Mouse (Mus musculus) forebrain, embryonic 16.5 days (tissue): ENCODE results near the gene Fam53b. TPM values are rescaled to one million over a fixed set of nuclear protein-coding genes. Genes with fewer than 3 reads are reported as not detected.

Experiments used
- ATAC-seq: fragments of 200-750 bp; cut with Nextera tagmentation; 2 replicates; pipeline ENCODE4 v1.8.0; 2017; ENCODE audit warnings: mild to moderate bottlenecking, moderate library complexity
- H3K27ac ChIP-seq: fragments of 300-500 bp; sonication (generic); 2 replicates; pipeline ENCODE4 v1.5.1; 2014; ENCODE audit warnings: low read length, control low read depth
- H3K27me3 ChIP-seq: fragments of 300-500 bp; sonication (generic); replicated peaks from 2 replicates; pipeline ENCODE4 v1.6.1; 2014; ENCODE audit warnings: low read length; ENCODE audit not compliant: control insufficient read depth, insufficient read depth
- H3K36me3 ChIP-seq: fragments of 300-500 bp; sonication (generic); 2 replicates; pipeline ENCODE4 v1.6.1; 2014; ENCODE audit not compliant: control insufficient read depth, insufficient read depth
- H3K4me1 ChIP-seq: fragments of 300-500 bp; sonication (generic); replicated peaks from 2 replicates; pipeline ENCODE4 v1.6.1; 2014; ENCODE audit warnings: low read length; ENCODE audit not compliant: control insufficient read depth, insufficient read depth
- H3K4me2 ChIP-seq: fragments of 300-500 bp; sonication (generic); 2 replicates; pipeline ENCODE4 v1.6.1; 2014; ENCODE audit warnings: mild to moderate bottlenecking, low read length, control low read depth
- H3K4me3 ChIP-seq: fragments of 300-500 bp; sonication (generic); replicated peaks from 2 replicates; pipeline ENCODE4 v1.5.1; 2014; ENCODE audit warnings: mild to moderate bottlenecking, low read length, control low read depth
- H3K9ac ChIP-seq: fragments of 300-500 bp; sonication (generic); replicated peaks from 2 replicates; pipeline ENCODE4 v1.6.1; 2014; ENCODE audit warnings: low read depth, low read length, control low read depth
- H3K9me3 ChIP-seq: fragments of 300-500 bp; sonication (generic); 2 replicates; pipeline ENCODE4 v1.6.1; 2016; ENCODE audit warnings: low read length; ENCODE audit not compliant: control insufficient read depth
- WGBS: fragments of 180-500 bp; shearing (Covaris S2); extraction: QIAGEN DNeasy Blood & Tissue Kit; methylation state at CpG from one replicate; pipeline ENCODE4 v1.1.7; 2014; 5-methylcytosine and 5-hydroxymethylcytosine counted together
- polyA plus RNA-seq: library from polyadenylated mRNA; unstranded; fragments of >200 nt; fragmentation: Nextera tagmentation; extraction: Ambion mirVana; gene quantifications from 2 replicates; pipeline ENCODE4 v1.2.1, GENCODE M21; 2015

The Fam53b gene
- polyA plus RNA-seq, 1 experiment from 2014 or later, result 29.2 TPM

DNA sequence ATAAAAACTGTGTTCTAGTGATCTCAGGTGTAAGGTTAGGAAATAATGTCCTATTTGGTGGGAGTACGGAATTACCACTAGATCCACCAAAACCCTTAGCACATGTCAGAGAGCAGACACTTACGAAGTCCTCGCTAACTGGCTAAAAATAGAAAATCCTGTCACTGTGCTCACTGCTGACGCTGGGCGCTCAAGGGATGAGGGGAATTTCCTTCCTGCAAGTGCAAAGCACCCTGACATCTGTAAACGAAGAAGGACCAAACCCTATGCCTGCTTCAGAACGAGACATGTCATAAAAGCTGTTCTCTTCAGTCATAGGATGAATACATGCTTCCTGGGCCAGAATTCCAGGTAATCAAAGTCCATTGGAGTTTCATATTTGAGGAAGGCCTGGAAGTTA is 27.7 kb downstream of the Fam53b start:
- H3K4me1 ChIP-seq, result peaks cover 26% of the 10 kb centered on the region
- no peak overlapping the region for H3K4me2 ChIP-seq
- no peak for ATAC-seq
- no peak overlapping the region for H3K27ac ChIP-seq
- no peaks in the 10 kb centered on the region for H3K36me3 ChIP-seq
- H3K9ac ChIP-seq, result no peak overlapping the region
- no peak overlapping the region for H3K4me3 ChIP-seq
- 65% methylated on average over 7 of the region's 7 CpGs for WGBS
- H3K9me3 ChIP-seq, result no peaks in the 10 kb centered on the region
- no peaks in the 10 kb centered on the region for H3K27me3 ChIP-seq

DNA sequence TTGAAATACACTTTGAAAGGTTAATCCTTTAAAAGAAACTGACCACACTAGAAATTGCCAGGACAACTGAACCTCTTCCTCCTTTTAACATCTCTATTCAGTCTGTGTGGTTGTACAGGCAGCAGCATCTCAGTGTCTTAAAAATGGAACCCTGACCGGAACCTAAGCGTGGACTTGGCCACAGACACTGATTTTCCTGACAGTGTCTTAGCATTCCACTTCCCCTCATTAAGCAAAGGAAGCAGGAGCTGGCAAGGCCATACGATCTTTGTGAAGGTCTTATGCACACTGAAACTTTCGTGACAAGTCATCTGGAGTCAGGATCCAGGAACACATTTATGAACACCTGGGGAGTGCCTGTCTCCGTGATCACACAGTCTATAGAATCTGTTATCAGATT is 29.6 kb downstream of the Fam53b start:
- H3K4me3 ChIP-seq, result no peak overlapping the region
- H3K27ac ChIP-seq, result no peak overlapping the region
- H3K9ac ChIP-seq, result no peak overlapping the region
- no peaks in the 10 kb centered on the region for H3K9me3 ChIP-seq
- no peak for ATAC-seq
- H3K27me3 ChIP-seq, result no peaks in the 10 kb centered on the region
- no peak overlapping the region for H3K4me2 ChIP-seq
- WGBS, result 84% methylated on average over 5 of the region's 5 CpGs
- H3K4me1 ChIP-seq, result peaks cover 35% of the 10 kb centered on the region
- H3K36me3 ChIP-seq, result no peaks in the 10 kb centered on the region

DNA sequence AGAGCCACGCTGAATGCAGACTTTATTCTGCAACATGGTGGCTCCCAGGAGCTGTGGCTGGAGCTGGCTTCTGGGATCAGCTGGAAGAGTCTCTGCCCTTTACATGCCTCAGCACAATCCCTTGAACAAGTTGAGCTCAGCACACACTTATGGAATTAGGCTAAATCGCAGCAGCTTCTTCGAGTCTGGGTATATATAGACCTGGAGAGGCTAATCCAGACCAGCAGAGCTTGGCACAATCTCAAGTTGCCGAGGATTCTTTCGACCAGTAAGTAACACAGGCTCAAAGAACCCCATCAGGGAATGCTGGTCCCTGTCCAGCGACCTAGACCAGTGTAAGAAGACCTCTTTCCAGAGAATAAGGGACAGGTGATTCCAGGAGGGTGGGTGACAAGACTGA is 31.8 kb downstream of the Fam53b start:
- no peak overlapping the region for H3K9ac ChIP-seq
- no peaks in the 10 kb centered on the region for H3K27me3 ChIP-seq
- ATAC-seq, result peak; percentile 12; the same call in 1 of the 2 replicates
- H3K27ac ChIP-seq, result no peak overlapping the region; the same call in 1 of the 2 replicates
- no peaks in the 10 kb centered on the region for H3K36me3 ChIP-seq
- WGBS, result 46% methylated on average over 6 of the region's 6 CpGs
- peaks cover 35% of the 10 kb centered on the region for H3K4me1 ChIP-seq
- no peaks in the 10 kb centered on the region for H3K9me3 ChIP-seq
- no peak overlapping the region for H3K4me2 ChIP-seq
- no peak overlapping the region for H3K4me3 ChIP-seq

DNA sequence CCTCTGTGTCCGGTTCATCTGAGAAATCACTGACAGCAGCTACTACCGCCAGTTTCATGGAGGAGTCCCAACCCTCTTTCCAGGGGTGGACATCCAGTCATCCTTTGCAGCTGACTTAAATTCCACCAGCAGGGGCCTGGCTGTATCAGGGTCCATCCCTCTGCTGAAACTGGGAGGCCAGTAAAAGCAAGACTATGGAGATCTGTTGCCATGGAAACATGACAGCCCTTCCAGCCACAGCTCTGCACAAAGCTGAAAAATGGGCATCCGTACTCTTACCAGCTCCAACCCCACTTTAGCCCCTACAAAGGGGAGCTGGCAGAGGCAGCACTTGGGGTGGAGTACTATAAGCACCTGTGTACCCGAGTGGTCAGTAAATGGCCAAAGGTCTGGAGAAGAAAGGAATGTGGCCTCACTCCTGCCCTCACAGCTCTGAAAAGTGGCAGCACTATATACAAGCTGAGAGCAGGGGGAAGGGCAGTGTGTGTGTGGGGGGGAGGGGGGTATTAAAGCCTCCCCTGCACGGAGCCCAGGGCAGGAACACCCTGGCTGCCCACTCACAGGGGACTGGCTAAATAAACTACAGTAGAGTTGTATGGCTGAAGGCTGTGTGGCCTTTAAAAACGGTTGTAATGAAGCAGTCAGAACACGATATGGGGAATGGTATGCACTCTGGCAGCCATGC is 32.4 kb downstream of the Fam53b start:
- Histone ChIP-seq H3K4me1 (peaks cover 32% of the 10 kb centered on the region), H3K27me3 (no peaks in the 10 kb centered on the region), H3K36me3 (no peaks in the 10 kb centered on the region), H3K27ac (peak overlapping the region; percentile 50), H3K4me2 (no peak overlapping the region), H3K9ac (no peak overlapping the region), H3K4me3 (no peak overlapping the region), H3K9me3 (no peaks in the 10 kb centered on the region)
- peak; percentile 76 for ATAC-seq
- WGBS, result 15% methylated on average over 7 of the region's 7 CpGs

DNA sequence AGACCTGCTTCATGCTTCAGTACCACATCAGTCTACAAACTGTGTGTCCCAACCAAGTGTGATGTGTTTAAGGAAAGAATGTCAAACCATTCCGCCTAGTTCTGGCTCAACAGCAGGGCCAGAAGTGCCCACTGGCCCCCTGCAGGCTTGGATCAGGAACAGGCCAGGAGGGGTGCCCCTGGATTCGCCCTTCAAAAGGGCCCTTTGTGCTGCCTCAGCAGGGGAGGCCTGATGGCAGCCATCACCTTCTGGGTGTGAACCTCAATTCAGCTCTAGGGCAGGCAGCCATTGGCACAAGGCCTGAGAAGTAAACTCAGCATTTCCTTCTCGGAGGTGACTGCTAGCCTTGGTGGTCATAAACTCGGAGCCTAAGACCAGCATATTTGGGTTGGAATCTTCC is 33.1 kb downstream of the Fam53b start:
- Histone ChIP-seq H3K27me3 (no peaks in the 10 kb centered on the region), H3K27ac (peak overlapping the region; percentile 50), H3K9ac (no peak overlapping the region), H3K4me2 (no peak overlapping the region), H3K4me1 (peaks cover 25% of the 10 kb centered on the region), H3K9me3 (no peaks in the 10 kb centered on the region), H3K4me3 (no peak overlapping the region), H3K36me3 (no peaks in the 10 kb centered on the region)
- WGBS, result 17% methylated on average over 4 of the region's 4 CpGs
- ATAC-seq, result peak; percentile 64; the same call in 1 of the 2 replicates

DNA sequence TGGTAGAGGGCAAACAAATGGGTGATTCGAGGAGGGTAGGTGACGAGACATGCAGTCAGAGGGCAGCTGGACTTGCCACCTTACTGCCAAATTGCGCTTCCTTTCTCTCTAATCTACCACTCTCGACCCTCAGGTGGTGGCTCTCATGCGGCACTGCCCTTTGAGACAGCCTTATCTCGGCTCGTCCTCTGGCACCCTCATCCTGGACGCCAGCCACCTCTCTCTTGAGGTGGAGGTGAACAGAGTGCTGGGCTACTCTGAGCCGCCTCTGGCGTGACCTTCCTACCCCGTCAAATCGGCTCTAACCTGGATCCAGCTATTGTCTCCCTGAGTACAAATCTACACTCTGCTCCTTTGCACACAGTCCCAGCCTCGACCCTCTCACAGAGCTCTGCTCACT is 35.1 kb downstream of the Fam53b start:
- no peaks in the 10 kb centered on the region for H3K36me3 ChIP-seq
- H3K9ac ChIP-seq, result no peak overlapping the region
- WGBS, result 91% methylated on average over 13 of the region's 13 CpGs
- H3K27ac ChIP-seq, result no peak overlapping the region
- peaks cover 25% of the 10 kb centered on the region for H3K4me1 ChIP-seq
- ATAC-seq, result no peak
- H3K9me3 ChIP-seq, result no peaks in the 10 kb centered on the region
- H3K4me2 ChIP-seq, result no peak overlapping the region
- no peak overlapping the region for H3K4me3 ChIP-seq
- no peaks in the 10 kb centered on the region for H3K27me3 ChIP-seq

DNA sequence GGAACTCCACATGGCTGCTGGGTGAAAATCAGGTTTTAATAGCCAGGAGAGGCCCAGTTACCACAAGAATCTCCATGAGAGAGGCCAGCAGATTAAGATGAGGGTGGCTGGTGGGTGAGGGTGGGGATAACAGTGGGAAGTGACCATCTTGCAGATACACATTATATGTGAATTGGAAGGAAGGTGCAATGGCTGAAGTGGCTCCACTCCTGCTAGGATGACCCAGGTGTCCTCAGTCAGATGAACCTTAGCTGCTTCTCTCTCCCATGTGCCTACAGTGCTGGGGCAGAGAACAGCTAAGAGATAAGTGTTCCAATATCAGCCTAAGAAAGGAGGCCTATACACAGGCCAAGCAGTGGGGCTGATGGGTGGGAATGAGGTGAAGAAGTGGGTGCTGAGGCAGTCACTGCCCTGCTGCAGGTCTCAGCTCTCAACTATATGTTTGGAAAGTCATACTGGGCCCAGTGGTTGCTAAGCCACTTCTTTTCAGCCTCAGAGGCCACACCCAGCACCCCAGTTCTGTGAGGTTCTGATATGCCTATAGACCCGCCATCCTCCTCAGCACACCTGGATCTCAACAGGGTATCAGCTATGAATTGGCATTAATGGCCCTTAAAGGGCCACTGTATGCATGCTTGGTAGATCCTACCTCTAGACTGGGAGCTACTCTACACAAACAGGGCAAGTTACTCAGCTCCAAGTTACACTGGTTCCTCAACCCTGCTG is 35.8 kb downstream of the Fam53b start:
- Histone ChIP-seq H3K9me3 (no peaks in the 10 kb centered on the region), H3K4me3 (no peak overlapping the region), H3K36me3 (no peaks in the 10 kb centered on the region), H3K4me1 (peaks cover 25% of the 10 kb centered on the region), H3K4me2 (no peak overlapping the region), H3K27me3 (no peaks in the 10 kb centered on the region), H3K9ac (no peak overlapping the region), H3K27ac (no peak overlapping the region)
- ATAC-seq, result no peak
- 95% methylated on average over 1 of the region's 1 CpGs for WGBS

DNA sequence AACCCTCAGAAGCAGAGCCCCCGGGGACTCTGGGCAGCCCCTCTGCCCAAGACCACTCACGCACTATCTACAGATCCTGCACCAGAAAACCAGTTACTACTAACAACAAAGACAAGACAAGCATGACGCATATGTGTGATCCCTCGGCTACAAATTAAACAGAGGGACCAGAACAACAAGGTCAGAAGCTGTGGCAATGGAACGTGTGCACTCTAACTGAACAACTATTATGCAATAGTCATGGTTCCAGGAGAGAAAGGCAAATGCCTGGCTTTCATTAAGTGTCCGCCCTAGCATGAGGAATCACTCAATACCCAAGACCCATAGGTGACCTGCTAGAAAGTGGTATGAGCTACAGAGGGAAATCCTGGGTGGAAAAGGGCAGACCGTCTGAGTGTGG is 36.6 kb downstream of the Fam53b start:
- ATAC-seq, result no peak
- H3K4me1 ChIP-seq, result peaks cover 22% of the 10 kb centered on the region
- H3K4me2 ChIP-seq, result no peak overlapping the region
- no peak overlapping the region for H3K4me3 ChIP-seq
- 92% methylated on average over 7 of the region's 7 CpGs for WGBS
- H3K36me3 ChIP-seq, result no peaks in the 10 kb centered on the region
- H3K27ac ChIP-seq, result no peak overlapping the region
- no peak overlapping the region for H3K9ac ChIP-seq
- no peaks in the 10 kb centered on the region for H3K9me3 ChIP-seq
- H3K27me3 ChIP-seq, result no peaks in the 10 kb centered on the region

DNA sequence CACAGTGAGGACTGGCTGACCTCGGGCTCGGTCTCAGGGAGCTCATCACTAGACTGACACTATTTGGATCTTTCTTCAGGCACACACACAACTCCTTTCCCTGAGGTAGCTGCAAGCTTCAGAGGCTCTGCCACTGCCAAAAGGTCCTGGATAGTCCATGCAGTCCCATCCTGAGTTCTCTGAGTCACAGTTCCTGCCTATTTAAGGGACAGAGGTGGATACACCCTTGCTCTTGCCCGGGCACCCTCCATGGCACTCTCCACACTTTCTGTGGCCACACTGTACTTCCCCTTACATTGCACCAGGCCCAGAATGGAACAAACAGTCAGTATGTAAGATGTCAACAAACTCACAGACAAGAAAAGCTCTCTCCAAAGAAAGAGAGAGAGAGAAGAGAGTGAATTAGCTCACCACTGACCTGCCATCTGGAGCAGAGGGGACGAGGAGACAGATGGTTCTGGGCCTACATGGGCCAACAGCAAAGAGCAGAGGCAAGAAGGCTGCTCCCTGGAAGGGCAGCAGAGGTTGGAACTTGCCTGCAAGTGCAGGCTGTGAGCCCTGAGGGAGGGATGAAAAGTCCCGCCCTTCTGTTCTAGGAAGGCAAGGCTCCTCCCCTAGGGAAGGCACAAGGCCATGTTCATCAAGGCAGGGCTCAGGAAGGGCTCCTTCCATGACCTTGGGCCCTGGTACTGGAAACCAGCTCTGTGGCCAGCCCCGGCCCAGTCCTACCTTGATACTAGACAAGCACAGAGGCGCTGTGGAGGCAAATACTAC is 37.2 kb downstream of the Fam53b start:
- Histone ChIP-seq H3K27ac (no peak overlapping the region), H3K9me3 (no peaks in the 10 kb centered on the region), H3K27me3 (no peaks in the 10 kb centered on the region), H3K9ac (no peak overlapping the region), H3K4me3 (no peak overlapping the region), H3K4me1 (peaks cover 17% of the 10 kb centered on the region), H3K4me2 (no peak overlapping the region), H3K36me3 (no peaks in the 10 kb centered on the region)
- no peak for ATAC-seq
- 76% methylated on average over 7 of the region's 7 CpGs for WGBS
